Mouse (Mus musculus) left cerebral cortex, postnatal 36 days (tissue): ENCODE data around the gene Rai2. TPM values are rescaled to one million over a fixed set of nuclear protein-coding genes. Genes with fewer than 3 reads are reported as not detected.

ENCODE experiments used
- DNase-seq, 2 experiments: peaks; one replicate each; pipeline ENCODE4 v3.0.0; 2021 to 2022; ENCODE audit warnings: low spot score in 2 of 2, mixed read lengths in 1 of 2
- intact Hi-C: fragments of 180-260 bp; cut with DNase I; formaldehyde crosslinking; loops from one replicate; pipeline ENCODE4 v1.15.1; 2025
- total RNA-seq, 2 experiments: library from RNA; stranded (reverse); gene quantifications; 2 replicates each; pipeline ENCODE4 v1.2.3; 2021

The Rai2 gene
- 10 to 100 TPM; 14.1 to 16.8 TPM for total RNA-seq

DNA sequence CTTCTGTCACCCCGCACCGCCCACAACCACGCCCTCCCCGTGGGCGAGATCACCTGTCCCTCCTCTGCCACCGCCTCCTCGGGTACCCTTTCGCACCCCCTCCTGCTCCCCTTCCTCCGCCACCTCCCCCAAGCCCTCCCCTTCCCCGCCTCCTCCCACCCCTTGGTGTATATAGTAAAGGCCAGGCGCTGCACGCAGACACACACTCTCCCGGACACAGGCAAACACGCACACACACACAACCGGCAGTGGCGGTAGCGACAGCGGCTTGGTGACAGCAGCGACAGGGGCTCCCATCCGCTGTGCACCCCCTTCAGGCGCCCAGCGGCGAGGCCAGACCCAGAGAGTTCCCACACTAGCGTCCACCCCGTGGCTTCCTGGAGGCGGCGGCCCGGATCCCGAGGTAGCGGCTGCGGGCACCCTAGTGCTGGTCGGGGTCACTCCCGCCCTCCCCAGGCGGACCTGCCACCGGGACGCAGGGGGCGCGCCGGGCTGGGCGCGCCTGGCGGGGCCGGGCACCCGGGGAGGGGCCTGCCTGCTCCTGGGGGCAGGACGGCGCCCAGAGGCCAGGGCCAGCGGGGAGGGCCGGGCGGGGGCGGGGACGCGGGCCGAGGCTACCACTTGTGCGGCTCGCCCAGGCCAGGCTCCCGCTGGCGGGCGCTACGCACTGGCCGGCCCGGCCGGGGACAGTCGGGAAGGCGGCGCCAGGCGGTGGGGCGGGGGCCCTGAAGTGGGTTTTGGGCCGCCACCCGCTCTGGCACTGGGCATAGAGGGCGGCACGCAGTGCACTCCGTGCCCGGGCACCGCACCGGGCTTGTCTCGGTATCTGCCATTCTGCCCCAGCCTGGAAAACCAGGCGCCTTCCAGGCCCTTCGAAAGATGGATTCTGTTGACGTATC is at the start of gene Rai2:
TSS of gene Rai2 (plus strand) at position 205 of the 899 bp plus-strand sequence.
- intact Hi-C loops = loop anchor here (5.0 to 10.0 kb wide), 2 partner anchors 60 to 312 kb away; no protein-coding TSS in a partner anchor

DNA sequence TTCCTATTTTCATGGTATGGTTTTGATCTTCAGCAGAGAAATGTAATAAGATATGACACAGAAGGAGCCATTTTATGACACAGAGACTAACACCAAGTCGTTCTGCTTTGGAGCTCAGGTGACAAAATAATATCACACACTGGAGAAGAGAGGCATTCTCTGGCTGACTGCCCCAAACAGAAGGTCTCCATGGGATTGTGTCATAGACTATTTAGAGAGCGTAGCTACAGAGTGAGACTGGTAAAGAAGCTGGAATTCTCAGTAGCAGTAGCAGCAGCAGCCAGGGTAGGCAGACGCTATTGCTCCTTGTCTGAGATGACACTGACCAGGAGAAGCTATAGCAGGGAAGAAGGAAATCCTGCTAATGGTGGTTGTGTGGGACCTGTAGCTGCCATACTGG is 27.5 kb upstream of the Rai2 start:
- intact Hi-C loops = no loop called here
- DNase-seq = no peak

More for the DNA sequence above, at the start of gene Rai2:
- peak; percentile 28 to 38 for DNase-seq

DNA sequence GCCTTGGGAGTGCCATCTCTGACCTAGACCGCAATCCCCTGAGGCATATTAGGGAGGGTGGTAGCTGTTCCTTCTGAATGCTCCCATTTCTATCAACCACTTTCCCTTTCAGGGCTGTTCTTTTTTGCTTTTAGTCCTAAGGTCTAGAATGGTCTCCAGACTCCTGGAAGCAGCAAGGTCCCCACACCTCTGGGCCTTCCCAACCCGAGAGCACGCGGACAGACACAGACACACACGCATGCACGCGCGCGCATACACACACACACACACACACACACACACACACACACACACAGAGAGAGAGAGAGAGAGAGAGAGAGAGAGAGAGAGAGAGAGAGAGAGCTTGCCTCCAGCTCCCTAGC is 385 bp upstream of the Rai2 start:
- intact Hi-C loops = loop anchor here (5.0 to 10.0 kb wide), 2 partner anchors 61 to 312 kb away; no protein-coding TSS in a partner anchor
- no peak for DNase-seq

DNA sequence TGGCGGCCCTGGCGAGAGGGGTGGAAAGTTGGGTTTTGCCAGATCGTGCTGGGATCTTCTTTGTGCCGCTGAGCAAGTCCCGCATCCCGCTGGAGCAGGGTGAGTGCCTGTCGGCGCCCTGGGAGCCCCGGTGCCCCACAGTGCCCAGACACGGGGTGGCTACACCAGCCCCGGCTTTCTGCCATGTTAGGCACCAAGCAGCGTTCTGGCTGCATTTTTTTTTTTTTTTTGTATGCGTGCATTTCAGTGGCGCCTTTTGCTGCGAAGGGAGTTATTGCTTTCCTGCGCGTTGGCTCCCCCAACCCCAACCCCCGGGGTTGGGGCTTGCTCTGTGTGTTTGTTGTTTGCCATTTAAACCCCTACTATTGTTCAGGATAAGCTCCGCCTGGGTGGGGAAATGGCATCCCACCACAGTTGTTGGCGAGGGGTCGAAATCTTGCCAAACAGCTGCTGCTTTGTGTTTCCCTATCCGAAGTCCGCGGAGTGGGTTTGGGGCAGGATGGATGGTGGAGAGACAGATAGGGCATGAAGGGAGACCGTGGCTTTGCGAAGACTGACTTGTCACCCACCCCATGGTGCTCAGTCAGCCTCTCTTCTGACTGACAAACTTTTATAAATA is 1.0 kb downstream of the Rai2 start:
- DNase-seq = peak in 1 of 2 experiments; percentile 6
- intact Hi-C loops = loop anchor here (5.0 to 10.0 kb wide), 2 partner anchors 59 to 313 kb away; no protein-coding TSS in a partner anchor

- peak in 1 of 2 experiments; percentile 6 for DNase-seq
- intact Hi-C loops = loop anchor here (5.0 to 10.0 kb wide), 2 partner anchors 59 to 314 kb away; no protein-coding TSS in a partner anchor
Measured at GRCm38 (mm10) chrX:161718548-161718947, 1.7 kb downstream of the Rai2 start.

DNA sequence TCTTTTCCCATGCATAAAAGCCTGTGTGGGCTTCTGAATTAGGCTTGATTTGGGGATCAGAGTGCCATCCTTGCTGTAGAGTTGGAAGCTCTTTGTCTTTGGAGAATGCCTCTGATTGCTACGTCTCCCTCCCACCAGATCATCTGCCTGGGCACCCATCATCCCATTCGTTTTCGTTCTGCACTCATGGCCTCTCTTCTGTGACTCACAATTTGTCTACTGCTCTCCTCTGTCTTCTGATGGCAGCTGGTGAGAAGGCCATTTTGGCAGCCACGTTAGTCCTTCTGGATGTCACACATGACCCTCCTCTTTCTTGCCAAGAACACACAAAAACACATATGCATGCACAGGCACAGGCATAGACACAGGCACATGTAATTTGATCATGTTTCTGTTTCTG is 4.2 kb downstream of the Rai2 start:
- intact Hi-C loops = no loop called here
- no peak for DNase-seq

- peak in 1 of 2 experiments; percentile 7 for DNase-seq
- intact Hi-C loops = no loop called here
Measured at GRCm38 (mm10) chrX:161723391-161723808, 6.5 kb downstream of the Rai2 start.

- intact Hi-C loops = no loop called here
- no peak for DNase-seq
Measured at GRCm38 (mm10) chrX:161726257-161726656, 9.4 kb downstream of the Rai2 start.

DNA sequence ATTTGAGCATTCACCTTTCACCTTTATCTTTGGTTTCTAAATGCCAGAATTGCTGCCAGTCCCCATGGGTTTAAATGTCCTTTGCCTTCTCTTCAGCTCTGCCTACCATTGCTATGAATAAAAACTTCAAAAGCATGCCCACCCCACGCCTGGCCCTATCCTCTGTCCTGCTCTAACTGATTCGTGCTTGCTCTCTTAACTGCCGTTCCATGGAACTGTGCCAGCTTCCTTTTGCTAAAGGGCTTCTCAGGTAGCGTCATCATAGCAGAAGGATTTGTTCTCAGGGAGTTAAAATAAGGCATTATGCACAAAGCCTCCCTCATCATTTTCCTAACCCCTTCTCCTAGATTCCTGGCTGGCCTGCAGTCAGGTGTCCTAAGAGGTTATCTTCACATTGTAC is 11.6 kb downstream of the Rai2 start:
- intact Hi-C loops = no loop called here

GRCm38 (mm10) chrX:161730026-161730425 is 13.2 kb downstream of the Rai2 start:
- intact Hi-C loops = no loop called here

More for the DNA sequence above, 11.6 kb downstream of the Rai2 start:
- no peak for DNase-seq

DNA sequence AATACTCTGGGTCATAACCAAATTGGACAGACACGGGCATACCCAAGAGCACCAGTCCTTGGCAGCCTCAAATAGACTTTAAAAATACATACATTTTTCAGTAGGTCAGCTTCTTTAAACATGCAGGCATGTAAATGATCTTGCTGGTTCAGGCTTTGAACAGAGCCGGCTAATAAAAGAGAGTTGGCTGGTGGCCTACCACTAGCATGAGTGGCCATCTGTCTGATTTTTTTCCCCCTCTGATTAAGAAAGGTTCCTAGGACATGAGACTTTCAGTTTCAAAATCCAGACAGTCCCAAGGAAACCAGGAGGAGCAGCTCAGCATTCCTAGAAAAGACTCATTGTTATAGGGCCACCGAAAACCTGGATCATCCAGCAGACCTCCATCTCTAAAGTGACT is 15.0 kb downstream of the Rai2 start:
- no peak for DNase-seq
- intact Hi-C loops = no loop called here

More at GRCm38 (mm10) chrX:161730026-161730425, 13.2 kb downstream of the Rai2 start:
- no peak for DNase-seq

- intact Hi-C loops = no loop called here
- DNase-seq = no peak
Measured at GRCm38 (mm10) chrX:161733581-161734309, 16.9 kb downstream of the Rai2 start.

- intact Hi-C loops = no loop called here
- no peak for DNase-seq
Measured at GRCm38 (mm10) chrX:161734310-161734676, 17.4 kb downstream of the Rai2 start.

GRCm38 (mm10) chrX:161739374-161739773 is 22.5 kb downstream of the Rai2 start:
- no peak for DNase-seq
- intact Hi-C loops = no loop called here

GRCm38 (mm10) chrX:161743080-161743479 is 26.2 kb downstream of the Rai2 start:
- intact Hi-C loops = no loop called here
- no peak for DNase-seq

DNA sequence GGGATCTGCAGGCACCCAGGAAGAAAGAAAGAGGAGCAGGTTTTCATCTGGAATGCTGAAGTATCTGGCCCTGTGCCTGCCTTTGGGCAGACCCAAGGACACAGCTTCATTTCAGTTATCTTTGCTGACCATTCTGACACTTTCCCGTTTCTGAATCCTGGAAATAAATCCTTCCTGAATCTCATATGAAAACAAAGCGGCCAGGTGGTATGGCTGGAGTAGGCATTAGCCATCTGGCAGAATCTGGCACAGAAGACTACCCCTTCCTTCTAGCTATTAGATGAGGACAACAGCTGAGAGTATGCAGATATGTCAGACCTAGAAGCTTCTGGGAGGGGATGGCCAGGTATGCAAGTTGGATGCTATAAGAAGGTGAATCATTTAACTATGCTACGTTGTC is 28.4 kb downstream of the Rai2 start:
- no peak for DNase-seq
- intact Hi-C loops = no loop called here

DNA sequence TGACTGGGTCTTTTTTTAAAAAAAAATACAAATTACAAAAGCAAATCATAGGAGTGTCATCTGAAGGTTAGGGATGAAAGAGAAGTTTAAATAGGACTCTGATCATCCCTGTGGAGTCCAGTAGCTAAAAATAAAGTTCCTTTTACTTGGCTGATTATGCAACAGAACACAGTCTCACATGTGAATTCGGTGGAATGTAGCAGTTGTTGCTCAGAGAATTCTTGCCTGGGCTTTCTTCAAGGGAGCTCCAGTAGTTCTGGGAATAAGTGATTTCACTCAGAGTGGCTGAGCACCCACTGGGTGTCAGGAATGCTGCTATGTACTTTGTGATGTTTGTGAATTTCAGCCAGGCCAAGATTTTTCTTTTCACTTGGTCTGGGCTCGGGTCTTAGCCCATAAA is 30.5 kb downstream of the Rai2 start:
- DNase-seq = no peak
- intact Hi-C loops = no loop called here

DNA sequence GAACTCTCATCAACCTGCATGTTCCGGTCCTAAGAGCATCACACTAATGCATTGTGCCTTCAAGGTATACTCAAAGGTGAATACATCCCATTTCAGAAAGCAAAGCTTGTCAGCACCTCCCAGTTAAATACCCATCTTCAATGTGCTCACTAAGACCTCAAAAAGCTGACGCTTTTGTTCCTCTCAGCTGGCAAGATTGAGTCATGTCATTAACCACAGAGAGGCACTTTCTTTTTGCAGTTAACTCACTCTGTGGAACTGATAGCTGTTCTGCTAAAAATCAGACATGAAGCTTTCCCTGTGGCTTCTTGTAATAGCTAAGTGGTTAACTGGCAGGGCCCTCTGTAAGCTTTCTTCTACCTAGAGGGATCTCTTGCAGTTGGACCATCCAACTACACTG is 36.6 kb downstream of the Rai2 start:
- no peak for DNase-seq
- intact Hi-C loops = no loop called here

GRCm38 (mm10) chrX:161776321-161776962 is 59.6 kb downstream of the Rai2 start:
- intact Hi-C loops = loop anchor here (5.0 kb wide), 1 partner anchor 59 kb away; the partner anchor contains the start of gene Rai2

More at GRCm38 (mm10) chrX:161776321-161776962, 59.6 kb downstream of the Rai2 start:
- DNase-seq = no peak
